Mouse (Mus musculus) stomach, embryonic 16.5 days (tissue): ENCODE data around the gene Cyp39a1. TPM values are rescaled to one million over a fixed set of nuclear protein-coding genes. Genes with fewer than 3 reads are reported as not detected.
A peak's percentile ranks its signal among the peaks of the same experiment; 100 is the strongest.

ENCODE experiments used
- ATAC-seq: fragments of 200-750 bp; cut with Nextera tagmentation; 2 replicates; pipeline ENCODE4 v1.8.0; 2017; ENCODE audit warnings: moderate number of reproducible peaks, moderate TSS enrichment; ENCODE audit not compliant: insufficient read depth, low FRiP score
- H3K27ac ChIP-seq: fragments of 300-500 bp; sonication (generic); 2 replicates; pipeline ENCODE4 v1.5.1; 2014; ENCODE audit warnings: low read length
- H3K27me3 ChIP-seq: fragments of 300-500 bp; sonication (generic); 2 replicates; pipeline ENCODE4 v1.6.1; 2014; ENCODE audit warnings: low read length, control low read depth, mixed read lengths; ENCODE audit not compliant: control insufficient read depth, insufficient read depth
- H3K36me3 ChIP-seq: fragments of 300-500 bp; sonication (generic); 2 replicates; pipeline ENCODE4 v1.6.1; 2014; ENCODE audit warnings: low read length; ENCODE audit not compliant: control insufficient read depth, insufficient read depth
- H3K4me1 ChIP-seq: fragments of 300-500 bp; sonication (generic); 2 replicates; pipeline ENCODE4 v1.6.1; 2014; ENCODE audit warnings: low read length, control low read depth, mixed read lengths; ENCODE audit not compliant: control insufficient read depth, insufficient read depth
- H3K4me2 ChIP-seq: fragments of 300-500 bp; sonication (generic); 2 replicates; pipeline ENCODE4 v1.6.1; 2014; ENCODE audit warnings: low read depth, low read length, mixed read lengths
- H3K4me3 ChIP-seq: fragments of 300-500 bp; sonication (generic); replicated peaks from 2 replicates; pipeline ENCODE4 v1.5.1; 2014; ENCODE audit warnings: mild to moderate bottlenecking, low read length
- H3K9ac ChIP-seq: fragments of 300-500 bp; sonication (generic); 2 replicates; pipeline ENCODE4 v1.6.1; 2014; ENCODE audit warnings: low read length
- H3K9me3 ChIP-seq: fragments of 300-500 bp; sonication (generic); replicated peaks from 2 replicates; pipeline ENCODE4 v1.6.1; 2016; ENCODE audit warnings: low read length, control low read depth; ENCODE audit not compliant: control insufficient read depth
- WGBS: fragments of 180-500 bp; shearing (Covaris S2); extraction: QIAGEN DNeasy Blood & Tissue Kit; methylation state at CpG from one replicate; pipeline ENCODE4 v1.1.7; 2014; 5-methylcytosine and 5-hydroxymethylcytosine counted together
- polyA plus RNA-seq: library from polyadenylated mRNA; unstranded; fragments of >200 nt; fragmentation: Nextera tagmentation; extraction: Ambion mirVana; gene quantifications from 2 replicates; pipeline ENCODE4 v1.2.1, GENCODE M21; 2015

The Cyp39a1 gene
- polyA plus RNA-seq, 1 experiment from 2014 or later, result 28.0 TPM

DNA sequence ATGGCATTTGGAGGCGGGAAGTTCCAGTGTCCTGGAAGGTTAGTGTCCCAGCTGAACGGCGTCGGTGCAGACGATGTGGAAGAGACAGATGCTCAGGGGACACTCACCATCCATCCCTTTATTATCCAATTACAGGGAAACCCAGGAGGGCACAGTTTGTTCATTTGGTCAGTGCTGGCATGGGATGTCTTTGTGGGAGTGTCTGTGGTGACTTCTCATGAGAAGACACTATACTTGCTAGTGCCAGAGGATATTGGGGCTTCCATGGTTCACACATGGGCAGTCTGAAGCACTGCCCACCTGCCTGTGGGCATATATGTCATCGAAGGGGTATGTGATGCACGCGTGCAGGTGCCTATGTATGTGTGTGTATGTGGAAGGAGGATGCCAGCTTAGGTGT, 64.8 kb downstream of the Cyp39a1 start:
- peak; percentile 37; the same call in 1 of the 2 replicates for ATAC-seq
- Histone ChIP-seq H3K4me1 (0 out of 2 replicates have a peak, but pooled peaks cover 6% of the 10 kb centered on the region), H3K4me2 (no peak overlapping the region), H3K9ac (no peak overlapping the region), H3K27me3 (no peaks in the 10 kb centered on the region), H3K4me3 (no peak overlapping the region), H3K9me3 (no peaks in the 10 kb centered on the region), H3K36me3 (no peaks in the 10 kb centered on the region), H3K27ac (peak overlapping the region; percentile 33; the same call in 1 of the 2 replicates)
- WGBS, result 70% methylated on average over 8 of the region's 8 CpGs

DNA sequence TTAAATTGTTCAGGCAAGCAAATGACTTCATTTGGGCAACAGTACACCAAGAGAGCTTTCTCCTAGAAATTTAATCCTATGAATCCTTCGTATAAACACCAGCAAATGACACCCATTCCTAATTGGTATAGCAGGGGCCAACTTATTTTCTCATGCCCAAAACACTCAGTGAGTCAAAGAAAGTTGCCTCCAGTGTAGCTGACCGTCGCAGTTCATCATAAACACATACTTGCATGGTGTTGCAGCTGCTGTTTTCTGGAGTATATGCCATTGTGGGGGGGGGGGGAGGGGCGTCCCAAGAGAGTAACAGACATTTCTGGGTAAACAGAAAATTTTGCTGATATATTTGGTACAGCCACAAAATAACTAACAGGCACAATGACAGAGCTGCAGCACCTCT, 67.0 kb downstream of the Cyp39a1 start:
- Histone ChIP-seq H3K4me2 (no peak overlapping the region), H3K9ac (no peak overlapping the region), H3K9me3 (no peaks in the 10 kb centered on the region), H3K4me3 (no peak overlapping the region), H3K27ac (no peak overlapping the region), H3K4me1 (0 out of 2 replicates have a peak, but pooled peaks cover 6% of the 10 kb centered on the region), H3K36me3 (no peaks in the 10 kb centered on the region), H3K27me3 (no peaks in the 10 kb centered on the region)
- no peak for ATAC-seq
- WGBS, result 68% methylated on average over 4 of the region's 4 CpGs

DNA sequence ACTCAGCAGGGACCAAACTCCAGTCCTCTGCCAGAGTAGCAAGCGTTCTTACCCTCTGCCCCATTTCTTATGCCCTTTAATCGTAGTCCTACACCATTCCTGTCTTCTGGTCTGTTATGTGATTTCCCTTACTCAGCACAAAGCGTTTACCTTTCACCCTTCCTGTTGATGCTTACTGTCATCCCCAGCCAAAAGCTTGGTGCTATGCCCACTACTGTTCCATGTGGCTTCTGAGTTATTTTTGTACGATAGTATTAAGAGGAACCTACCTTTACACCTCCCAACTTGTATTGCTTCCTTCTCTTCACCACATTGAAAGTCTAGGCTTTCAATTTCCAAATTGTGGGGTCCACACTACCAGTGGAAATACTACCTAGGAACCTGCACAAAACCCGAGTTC, 76.7 kb downstream of the Cyp39a1 start:
- H3K36me3 ChIP-seq, result 0 out of 2 replicates have a peak, but pooled peaks cover 4% of the 10 kb centered on the region
- no peak overlapping the region for H3K27ac ChIP-seq
- no peak overlapping the region for H3K9ac ChIP-seq
- peaks cover 6% of the 10 kb centered on the region; the same call in 1 of the 2 replicates for H3K9me3 ChIP-seq
- WGBS, result 82% methylated on average over 5 of the region's 5 CpGs
- H3K4me1 ChIP-seq, result no peaks in the 10 kb centered on the region
- no peak for ATAC-seq
- no peak overlapping the region for H3K4me2 ChIP-seq
- no peak overlapping the region for H3K4me3 ChIP-seq
- no peaks in the 10 kb centered on the region for H3K27me3 ChIP-seq

DNA sequence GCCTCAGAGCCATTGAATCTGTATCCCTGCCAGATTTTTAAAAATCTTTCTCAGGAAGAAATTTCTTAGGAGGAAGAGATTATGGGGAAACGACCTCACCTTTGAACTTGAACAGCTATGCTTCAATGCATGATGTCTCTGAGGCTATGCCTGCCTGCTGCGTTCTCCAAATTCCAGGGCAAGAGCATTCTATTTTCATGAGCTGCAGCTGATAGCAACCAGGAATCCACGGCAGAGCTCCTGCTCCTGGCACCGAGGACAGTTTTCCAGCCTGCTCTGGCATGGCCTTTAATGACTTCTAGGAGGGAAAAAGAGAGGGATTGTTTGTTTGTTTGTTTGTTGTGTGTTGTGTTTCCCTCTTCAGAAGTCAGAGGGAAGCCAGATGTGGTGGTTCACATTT, 77.2 kb downstream of the Cyp39a1 start:
- 56% methylated on average over 4 of the region's 4 CpGs for WGBS
- no peak overlapping the region for H3K4me2 ChIP-seq
- H3K4me3 ChIP-seq, result no peak overlapping the region
- H3K9me3 ChIP-seq, result peaks cover 6% of the 10 kb centered on the region; the same call in 1 of the 2 replicates
- ATAC-seq, result no peak
- H3K27ac ChIP-seq, result no peak overlapping the region
- H3K27me3 ChIP-seq, result no peaks in the 10 kb centered on the region
- 0 out of 2 replicates have a peak, but pooled peaks cover 4% of the 10 kb centered on the region for H3K36me3 ChIP-seq
- H3K4me1 ChIP-seq, result no peaks in the 10 kb centered on the region
- H3K9ac ChIP-seq, result no peak overlapping the region

DNA sequence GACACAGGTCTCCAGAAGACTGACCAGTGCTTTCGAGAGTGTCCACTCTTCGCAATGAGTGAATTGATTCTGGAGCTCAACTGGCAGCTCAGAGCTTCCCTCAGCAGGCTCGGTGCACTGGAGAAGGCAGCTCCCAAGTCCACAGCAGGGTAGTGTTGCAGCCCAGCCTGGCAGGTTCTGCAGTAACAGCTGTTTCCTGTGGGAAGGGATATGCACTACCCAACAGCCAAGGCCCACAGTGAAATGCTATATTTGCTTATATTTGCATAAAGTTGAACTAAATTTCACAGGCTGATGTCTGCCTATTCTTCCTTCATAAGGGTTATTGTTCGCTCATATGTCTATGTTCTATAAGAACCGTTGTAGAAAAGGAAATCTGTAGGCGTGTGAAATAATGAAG, 83.9 kb downstream of the Cyp39a1 start:
- no peak overlapping the region for H3K4me2 ChIP-seq
- 89% methylated on average over 6 of the region's 6 CpGs for WGBS
- peaks cover 5% of the 10 kb centered on the region; the same call in 1 of the 2 replicates for H3K4me1 ChIP-seq
- H3K9ac ChIP-seq, result no peak overlapping the region
- ATAC-seq, result no peak
- no peak overlapping the region for H3K4me3 ChIP-seq
- no peaks in the 10 kb centered on the region for H3K36me3 ChIP-seq
- no peaks in the 10 kb centered on the region for H3K9me3 ChIP-seq
- no peak overlapping the region for H3K27ac ChIP-seq
- H3K27me3 ChIP-seq, result no peaks in the 10 kb centered on the region

DNA sequence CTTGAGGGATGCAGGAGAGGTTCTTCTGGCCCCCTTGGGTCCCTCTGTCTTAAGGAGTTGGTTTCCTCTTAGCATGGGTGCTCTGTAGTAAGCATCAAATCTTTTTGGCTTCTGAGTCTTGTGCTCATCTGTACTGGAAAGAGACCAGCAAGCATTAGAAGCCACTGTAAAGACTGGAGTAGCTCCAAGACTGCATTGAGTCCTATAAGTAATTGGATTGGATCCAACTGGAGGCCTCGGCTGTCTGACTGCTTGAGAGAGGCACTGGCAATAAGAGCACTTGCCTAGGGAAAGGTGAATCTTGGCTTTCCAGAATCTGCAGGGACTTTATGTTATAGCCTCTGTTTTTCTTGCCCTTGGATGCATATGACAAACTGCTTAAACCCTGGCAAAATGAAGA, 85.6 kb downstream of the Cyp39a1 start:
- Histone ChIP-seq H3K4me2 (no peak overlapping the region), H3K4me3 (no peak overlapping the region), H3K36me3 (no peaks in the 10 kb centered on the region), H3K9ac (no peak overlapping the region), H3K27ac (0 out of 2 replicates have a peak overlapping the region, but pooled peaks have one; percentile 29), H3K9me3 (no peaks in the 10 kb centered on the region), H3K4me1 (peaks cover 5% of the 10 kb centered on the region; the same call in 1 of the 2 replicates), H3K27me3 (no peaks in the 10 kb centered on the region)
- no peak for ATAC-seq
- WGBS, result 23% methylated on average over 1 of the region's 1 CpGs

DNA sequence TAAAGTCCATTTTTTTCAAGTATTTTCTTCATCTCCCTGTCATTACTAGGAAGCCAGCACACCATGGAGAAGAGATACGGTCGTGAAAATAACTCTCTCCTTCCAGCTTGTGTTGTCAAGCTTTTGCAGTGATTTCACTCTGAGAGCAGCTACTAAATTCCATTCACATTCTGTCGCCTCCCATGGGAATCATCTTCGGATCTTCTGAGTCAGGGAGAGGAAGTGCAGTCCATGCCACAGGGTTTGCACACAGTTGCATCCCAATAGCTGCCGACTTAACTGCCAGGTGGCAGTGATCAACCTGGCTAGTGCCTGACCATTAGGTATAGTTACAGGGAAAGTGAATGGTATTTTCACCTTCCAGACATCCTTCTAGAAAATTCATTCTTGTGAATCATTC, 87.5 kb downstream of the Cyp39a1 start:
- peaks cover 14% of the 10 kb centered on the region for H3K4me1 ChIP-seq
- H3K9ac ChIP-seq, result no peak overlapping the region
- 51% methylated on average over 5 of the region's 5 CpGs for WGBS
- no peak for ATAC-seq
- no peak overlapping the region for H3K4me3 ChIP-seq
- no peaks in the 10 kb centered on the region for H3K36me3 ChIP-seq
- H3K4me2 ChIP-seq, result no peak overlapping the region
- no peaks in the 10 kb centered on the region for H3K9me3 ChIP-seq
- H3K27me3 ChIP-seq, result no peaks in the 10 kb centered on the region
- H3K27ac ChIP-seq, result no peak overlapping the region

DNA sequence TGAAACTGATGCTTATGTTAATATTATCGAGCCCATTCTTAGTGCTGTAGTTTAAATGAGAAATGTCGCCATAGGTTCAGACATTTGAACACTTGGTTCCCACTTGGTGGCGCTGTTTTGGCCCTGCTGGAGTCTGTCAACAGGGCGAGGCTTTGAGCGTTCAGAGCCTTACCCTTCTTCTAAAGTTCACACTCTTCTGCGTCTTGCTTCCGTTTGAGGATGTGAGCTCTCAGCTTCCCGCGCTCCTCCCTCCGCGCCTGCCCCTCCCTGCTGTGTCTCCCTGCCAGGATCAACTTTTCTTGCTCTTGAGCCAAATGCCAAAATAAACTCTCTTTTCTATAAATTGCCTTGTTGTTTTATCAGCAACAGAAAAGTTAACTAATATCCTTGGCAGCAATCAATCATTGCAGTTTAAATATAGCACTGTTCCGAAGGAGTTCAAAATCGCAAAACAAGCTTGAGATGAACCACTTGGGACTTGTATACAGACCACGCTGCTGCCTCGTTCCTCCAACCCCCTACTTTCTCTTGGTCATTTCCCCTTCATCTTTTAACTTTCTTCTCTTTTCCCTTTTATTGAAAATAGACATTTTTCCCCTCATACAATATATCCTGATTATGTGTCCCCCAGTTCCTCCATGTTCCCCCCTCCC, 91.5 kb downstream of the Cyp39a1 start:
- Histone ChIP-seq H3K4me1 (peaks cover 9% of the 10 kb centered on the region; the same call in 1 of the 2 replicates), H3K36me3 (no peaks in the 10 kb centered on the region), H3K27me3 (no peaks in the 10 kb centered on the region), H3K9me3 (no peaks in the 10 kb centered on the region), H3K27ac (peak overlapping the region; percentile 22; the same call in 1 of the 2 replicates), H3K4me2 (peak overlapping the region; percentile 29; the same call in 1 of the 2 replicates), H3K4me3 (no peak overlapping the region), H3K9ac (no peak overlapping the region)
- peak; percentile 87; the same call in 1 of the 2 replicates for ATAC-seq
- WGBS, result 22% methylated on average over 15 of the region's 15 CpGs

DNA sequence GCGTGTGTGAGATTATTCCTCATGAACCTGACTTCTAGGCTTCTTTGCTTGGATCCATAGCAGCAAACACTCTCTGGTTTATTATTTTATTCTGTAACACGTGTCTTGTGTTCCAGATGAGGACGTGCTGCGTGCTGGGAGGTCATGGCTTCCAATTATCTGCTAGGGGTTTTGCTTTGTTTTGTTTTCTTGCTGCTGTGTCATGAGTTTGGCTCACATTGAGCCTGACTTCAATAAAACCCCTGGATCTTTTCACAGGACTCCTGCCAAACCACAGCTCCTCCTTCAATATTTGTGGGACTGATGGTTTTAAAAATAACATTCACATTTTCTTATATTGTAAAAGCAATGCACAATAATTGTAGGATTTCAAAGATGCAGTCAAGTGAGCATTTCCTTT, 117.3 kb downstream of the Cyp39a1 start:
- Histone ChIP-seq H3K36me3 (no peaks in the 10 kb centered on the region), H3K27ac (no peak overlapping the region), H3K27me3 (no peaks in the 10 kb centered on the region), H3K4me1 (0 out of 2 replicates have a peak, but pooled peaks cover 3% of the 10 kb centered on the region), H3K4me2 (no peak overlapping the region), H3K9me3 (no peaks in the 10 kb centered on the region), H3K4me3 (no peak overlapping the region), H3K9ac (no peak overlapping the region)
- no peak for ATAC-seq
- WGBS, result 58% methylated on average over 4 of the region's 4 CpGs
